Mouse (Mus musculus): ENCODE measurements at regions not wholly inside any gene's neighbourhood (a gene's known extent, or its start where the extent isn't known, plus 50 kb on each side); places are given as distances from the start of the nearest gene placed in this dataset.
"Not testable (repeated sequence)": the region's sequence is repeated elsewhere in the genome, so short reads cannot be mapped to it uniquely, and the experiment has no call there.

- Histone ChIP-seq H3K9me3 (replicated peaks) (no peaks in the 10 kb centered on the region), H3K9ac (no peak overlapping the region), H3K4me1 (no peaks in the 10 kb centered on the region), H3K4me2 (replicated peaks) (no peak overlapping the region), H3K36me3 (no peaks in the 10 kb centered on the region), H3K27ac (replicated peaks) (no peak overlapping the region), H3K4me3 (replicated peaks) (no peak overlapping the region), H3K27me3 (no peaks in the 10 kb centered on the region)
- ATAC-seq (ENCODE audit: insufficient number of reproducible peaks, low FRiP score, low TSS enrichment, low read depth), result no peak
- 80% methylated on average over 5 of the region's 5 CpGs for WGBS
Measured at GRCm38 (mm10) chr13:88675835-88676234, 145.4 kb upstream of the Edil3 start.

GRCm38 (mm10) chr13:88704526-88704925 is 116.7 kb upstream of the Edil3 start:
- no peak overlapping the region for H3K27ac ChIP-seq (replicated peaks)
- no peaks in the 10 kb centered on the region for H3K9me3 ChIP-seq (replicated peaks)
- no peak overlapping the region for H3K4me2 ChIP-seq (replicated peaks)
- no peaks in the 10 kb centered on the region for H3K36me3 ChIP-seq
- H3K4me3 ChIP-seq (replicated peaks), result no peak overlapping the region
- ATAC-seq (ENCODE audit: insufficient number of reproducible peaks, low FRiP score, low TSS enrichment, low read depth), result no peak
- no peaks in the 10 kb centered on the region for H3K4me1 ChIP-seq
- WGBS, result 22% methylated on average over 1 of the region's 1 CpGs
- no peaks in the 10 kb centered on the region for H3K27me3 ChIP-seq
- H3K9ac ChIP-seq, result no peak overlapping the region

GRCm38 (mm10) chr13:88729626-88730025 is 91.6 kb upstream of the Edil3 start:
- not testable (repeated sequence) for H3K27ac ChIP-seq (replicated peaks); ATAC-seq (ENCODE audit: insufficient number of reproducible peaks, low FRiP score, low TSS enrichment, low read depth); H3K4me1 ChIP-seq; H3K27me3 ChIP-seq; H3K9me3 ChIP-seq (replicated peaks); H3K36me3 ChIP-seq; H3K9ac ChIP-seq; H3K4me3 ChIP-seq (replicated peaks); H3K4me2 ChIP-seq (replicated peaks)
- WGBS, result 97% methylated on average over 2 of the region's 2 CpGs

GRCm38 (mm10) chr13:88749916-88750315 is 71.4 kb upstream of the Edil3 start:
- Histone ChIP-seq H3K4me3 (replicated peaks) (no peak overlapping the region), H3K27me3 (no peaks in the 10 kb centered on the region), H3K36me3 (no peaks in the 10 kb centered on the region), H3K27ac (replicated peaks) (no peak overlapping the region), H3K4me1 (no peaks in the 10 kb centered on the region), H3K9me3 (replicated peaks) (no peaks in the 10 kb centered on the region), H3K4me2 (replicated peaks) (no peak overlapping the region), H3K9ac (no peak overlapping the region)
- 51% methylated on average over 1 of the region's 1 CpGs for WGBS
- ATAC-seq (ENCODE audit: insufficient number of reproducible peaks, low FRiP score, low TSS enrichment, low read depth), result no peak

Measured in embryonic facial prominence, embryonic 15.5 days (tissue).